Mouse (Mus musculus) lung, postnatal 0 days (tissue): ENCODE results near the gene Supt20. TPM values are rescaled to one million over a fixed set of nuclear protein-coding genes. Genes with fewer than 3 reads are reported as not detected.

Experiments used
- ATAC-seq: fragments of 200-750 bp; cut with Nextera tagmentation; 2 replicates; pipeline ENCODE4 v1.8.0; 2017; ENCODE audit warnings: moderate library complexity
- DNase-seq: peaks from one replicate; pipeline ENCODE4 v3.0.0-alpha.2; 2016; ENCODE audit warnings: low spot score
- H3K27ac ChIP-seq: fragments of 300-500 bp; sonication (generic); 2 replicates; pipeline ENCODE4 v1.5.1; 2014; ENCODE audit warnings: antibody characterized with exemption, mild to moderate bottlenecking, low read length, mixed read lengths
- H3K27me3 ChIP-seq: fragments of 300-500 bp; sonication (generic); replicated peaks from 2 replicates; pipeline ENCODE4 v1.6.1; 2014; ENCODE audit warnings: low read length, mixed read lengths; ENCODE audit not compliant: insufficient read depth
- H3K36me3 ChIP-seq: fragments of 300-500 bp; sonication (generic); 2 replicates; pipeline ENCODE4 v1.6.1; 2014; ENCODE audit warnings: low read length, mixed read lengths; ENCODE audit not compliant: insufficient read depth
- H3K4me1 ChIP-seq: fragments of 300-500 bp; sonication (generic); 2 replicates; pipeline ENCODE4 v1.6.1; 2014; ENCODE audit warnings: antibody characterized with exemption, low read depth, low read length, mixed read lengths; ENCODE audit not compliant: insufficient read depth
- H3K4me2 ChIP-seq: fragments of 300-500 bp; sonication (generic); replicated peaks from 2 replicates; pipeline ENCODE4 v1.6.1; 2014; ENCODE audit warnings: low read depth, mild to moderate bottlenecking, low read length, moderate library complexity, mixed read lengths
- H3K4me3 ChIP-seq: fragments of 300-500 bp; sonication (generic); 2 replicates; pipeline ENCODE4 v1.5.1; 2014; ENCODE audit warnings: low read depth, low read length
- H3K9ac ChIP-seq: fragments of 300-500 bp; sonication (generic); replicated peaks from 2 replicates; pipeline ENCODE4 v1.6.1; 2014; ENCODE audit warnings: low read depth, mild to moderate bottlenecking
- H3K9me3 ChIP-seq: fragments of 300-500 bp; sonication (generic); 2 replicates; pipeline ENCODE4 v1.6.1; 2016; ENCODE audit warnings: low read length, mixed read lengths
- CTCF ChIP-seq: IDR thresholded peaks from 2 replicates; pipeline ENCODE4 v1.5.1; 2016; ENCODE audit warnings: antibody characterized with exemption, mild to moderate bottlenecking
- EP300 ChIP-seq: IDR thresholded peaks from 2 replicates; pipeline ENCODE4 v1.6.1; 2016; ENCODE audit warnings: antibody characterized with exemption, mild to moderate bottlenecking, control low read depth
- WGBS: fragments of 180-500 bp; shearing (Covaris S2); extraction: QIAGEN DNeasy Blood & Tissue Kit; methylation state at CpG from one replicate; pipeline ENCODE4 v1.1.7; 2014; 5-methylcytosine and 5-hydroxymethylcytosine counted together
- polyA plus RNA-seq: library from polyadenylated mRNA; unstranded; fragments of >200 nt; fragmentation: Nextera tagmentation; extraction: Ambion mirVana; gene quantifications from 2 replicates; pipeline ENCODE4 v1.2.1, GENCODE M21; 2015

Gene Supt20
- polyA plus RNA-seq, 1 experiment from 2014 or later = 50.6 TPM

- DNase-seq = peak; percentile 70
- TF ChIP-seq CTCF = peak; percentile 79
- TF ChIP-seq EP300 = no peak
- Histone ChIP-seq H3K9me3 (no peaks in the 10 kb centered on the region), H3K4me1 (no peaks in the 10 kb centered on the region), H3K4me3 (no peak overlapping the region), H3K27ac (no peak overlapping the region), H3K27me3 (no peaks in the 10 kb centered on the region), H3K36me3 (no peaks in the 10 kb centered on the region), H3K9ac (no peak overlapping the region), H3K4me2 (no peak overlapping the region)
- 38% methylated on average over 13 of the region's 13 CpGs for WGBS
- ATAC-seq = no peak
Measured at GRCm38 (mm10) chr3:54672557-54673529, 19.8 kb upstream of the Supt20 start.

- no peaks in the 10 kb centered on the region for H3K4me1 ChIP-seq
- no peaks in the 10 kb centered on the region for H3K36me3 ChIP-seq
- H3K4me2 ChIP-seq = no peak overlapping the region
- no peaks in the 10 kb centered on the region for H3K9me3 ChIP-seq
- H3K27me3 ChIP-seq = no peaks in the 10 kb centered on the region
- H3K9ac ChIP-seq = no peak overlapping the region
- no peak for ATAC-seq
- no peak for DNase-seq
- 78% methylated on average over 2 of the region's 2 CpGs for WGBS
- no peak overlapping the region for H3K4me3 ChIP-seq
- no peak overlapping the region for H3K27ac ChIP-seq
- TF ChIP-seq CTCF = no peak
- no peak for TF ChIP-seq EP300
Measured at GRCm38 (mm10) chr3:54676818-54677217, 15.8 kb upstream of the Supt20 start.

GRCm38 (mm10) chr3:54681310-54682204 is 11.1 kb upstream of the Supt20 start:
- DNase-seq (no peak), ATAC-seq (no peak)
- Histone ChIP-seq H3K4me2 (no peak overlapping the region), H3K4me1 (no peaks in the 10 kb centered on the region), H3K36me3 (no peaks in the 10 kb centered on the region), H3K27me3 (no peaks in the 10 kb centered on the region), H3K9me3 (no peaks in the 10 kb centered on the region), H3K27ac (no peak overlapping the region), H3K4me3 (no peak overlapping the region), H3K9ac (no peak overlapping the region)
- WGBS = 48% methylated on average over 6 of the region's 6 CpGs
- TF ChIP-seq EP300 (no peak), CTCF (no peak)

- DNase-seq (no peak), ATAC-seq (no peak)
- no peak overlapping the region for H3K27ac ChIP-seq
- H3K36me3 ChIP-seq = no peaks in the 10 kb centered on the region
- H3K9ac ChIP-seq = no peak overlapping the region
- H3K4me3 ChIP-seq = no peak overlapping the region
- H3K27me3 ChIP-seq = no peaks in the 10 kb centered on the region
- WGBS = 90% methylated on average over 3 of the region's 3 CpGs
- H3K9me3 ChIP-seq = no peaks in the 10 kb centered on the region
- H3K4me2 ChIP-seq = no peak overlapping the region
- H3K4me1 ChIP-seq = no peaks in the 10 kb centered on the region
- TF ChIP-seq EP300 (no peak), CTCF (no peak)
Measured at GRCm38 (mm10) chr3:54685202-54685601, 7.4 kb upstream of the Supt20 start.

GRCm38 (mm10) chr3:54687245-54687644 is 5.4 kb upstream of the Supt20 start:
- H3K9ac ChIP-seq = no peak overlapping the region
- H3K4me3 ChIP-seq = no peak overlapping the region
- H3K4me2 ChIP-seq = no peak overlapping the region
- H3K27me3 ChIP-seq = no peaks in the 10 kb centered on the region
- TF ChIP-seq CTCF = no peak
- no peak for TF ChIP-seq EP300
- H3K4me1 ChIP-seq = no peaks in the 10 kb centered on the region; the same call in 1 of the 2 replicates
- DNase-seq (peak; percentile 42), ATAC-seq (peak; percentile 44)
- WGBS = 57% methylated on average over 2 of the region's 2 CpGs
- no peaks in the 10 kb centered on the region for H3K9me3 ChIP-seq
- H3K27ac ChIP-seq = no peak overlapping the region
- H3K36me3 ChIP-seq = no peaks in the 10 kb centered on the region

- 33% methylated on average over 2 of the region's 2 CpGs for WGBS
- Histone ChIP-seq H3K9ac (no peak overlapping the region), H3K4me1 (no peaks in the 10 kb centered on the region; the same call in 1 of the 2 replicates), H3K36me3 (no peaks in the 10 kb centered on the region), H3K4me2 (no peak overlapping the region), H3K9me3 (no peaks in the 10 kb centered on the region), H3K27ac (no peak overlapping the region), H3K4me3 (no peak overlapping the region), H3K27me3 (no peaks in the 10 kb centered on the region)
- TF ChIP-seq CTCF (peak; percentile 57), EP300 (no peak)
- DNase-seq (peak; percentile 70), ATAC-seq (no peak)
Measured at GRCm38 (mm10) chr3:54689091-54689490, 3.5 kb upstream of the Supt20 start.
